Mouse (Mus musculus) limb, embryonic 10.5 days (tissue): ENCODE results near the gene Acad8. TPM values are rescaled to one million over a fixed set of nuclear protein-coding genes. Genes with fewer than 3 reads are reported as not detected.

Experiments used
- DNase-seq: peaks from one replicate; pipeline ENCODE4 v3.0.0-alpha.2; 2017; ENCODE audit warnings: low spot score
- H3K27ac ChIP-seq: fragments of 300-500 bp; sonication (generic); 2 replicates; pipeline ENCODE4 v1.5.1; 2016; ENCODE audit warnings: mild to moderate bottlenecking
- H3K27me3 ChIP-seq: fragments of 300-500 bp; sonication (generic); 2 replicates; pipeline ENCODE4 v1.6.1; 2016; ENCODE audit warnings: low read depth, mild to moderate bottlenecking; ENCODE audit not compliant: poor library complexity, severe bottlenecking
- H3K36me3 ChIP-seq: fragments of 300-500 bp; sonication (generic); 2 replicates; pipeline ENCODE4 v1.6.1; 2016; ENCODE audit warnings: mild to moderate bottlenecking, moderate library complexity
- H3K4me1 ChIP-seq: fragments of 300-500 bp; sonication (generic); 2 replicates; pipeline ENCODE4 v1.6.1; 2016
- H3K4me3 ChIP-seq: fragments of 300-500 bp; sonication (generic); 2 replicates; pipeline ENCODE4 v1.5.1; 2016; ENCODE audit warnings: mild to moderate bottlenecking, moderate library complexity
- H3K9me3 ChIP-seq: fragments of 300-500 bp; sonication (generic); replicated peaks from 2 replicates; pipeline ENCODE4 v1.6.1; 2016; ENCODE audit warnings: mild to moderate bottlenecking
- WGBS: fragments of 180-500 bp; shearing (Covaris S2); methylation state at CpG from one replicate; pipeline ENCODE4 v1.1.7; 2016; 5-methylcytosine and 5-hydroxymethylcytosine counted together
- polyA plus RNA-seq: library from polyadenylated mRNA; unstranded; fragments of >200 nt; fragmentation: Nextera tagmentation; extraction: Ambion mirVana; gene quantifications from 2 replicates; pipeline ENCODE4 v1.2.1, GENCODE M21; 2016

Gene Acad8
- polyA plus RNA-seq, 1 experiment from 2014 or later: 51.1 TPM

DNA sequence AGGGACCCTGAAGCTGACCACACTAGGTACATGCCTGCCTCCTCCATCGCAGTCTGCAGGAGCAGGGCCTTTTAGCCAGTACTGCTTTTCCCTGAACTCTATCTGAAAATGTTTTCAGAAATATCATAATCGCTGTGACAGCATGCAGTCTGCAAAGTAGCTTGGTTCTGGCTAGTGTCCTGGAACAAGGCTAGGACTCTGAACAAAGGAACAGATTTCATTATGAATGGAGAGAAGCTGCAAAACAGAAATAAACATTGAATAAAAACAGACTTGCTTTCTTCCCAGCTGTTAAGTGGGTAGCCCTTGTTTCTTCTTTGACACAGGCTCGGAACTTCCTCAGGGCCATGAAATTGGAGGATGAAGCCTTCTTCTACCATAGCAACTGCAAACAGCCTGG lies 5.9 kb upstream of the Acad8 start:
- Histone ChIP-seq H3K4me1 (peaks cover 14% of the 10 kb centered on the region), H3K9me3 (no peaks in the 10 kb centered on the region), H3K4me3 (no peak overlapping the region), H3K36me3 (peaks cover 80% of the 10 kb centered on the region), H3K27me3 (no peaks in the 10 kb centered on the region), H3K27ac (no peak overlapping the region)
- no peak for DNase-seq
- WGBS: 93% methylated on average over 3 of the region's 3 CpGs

DNA sequence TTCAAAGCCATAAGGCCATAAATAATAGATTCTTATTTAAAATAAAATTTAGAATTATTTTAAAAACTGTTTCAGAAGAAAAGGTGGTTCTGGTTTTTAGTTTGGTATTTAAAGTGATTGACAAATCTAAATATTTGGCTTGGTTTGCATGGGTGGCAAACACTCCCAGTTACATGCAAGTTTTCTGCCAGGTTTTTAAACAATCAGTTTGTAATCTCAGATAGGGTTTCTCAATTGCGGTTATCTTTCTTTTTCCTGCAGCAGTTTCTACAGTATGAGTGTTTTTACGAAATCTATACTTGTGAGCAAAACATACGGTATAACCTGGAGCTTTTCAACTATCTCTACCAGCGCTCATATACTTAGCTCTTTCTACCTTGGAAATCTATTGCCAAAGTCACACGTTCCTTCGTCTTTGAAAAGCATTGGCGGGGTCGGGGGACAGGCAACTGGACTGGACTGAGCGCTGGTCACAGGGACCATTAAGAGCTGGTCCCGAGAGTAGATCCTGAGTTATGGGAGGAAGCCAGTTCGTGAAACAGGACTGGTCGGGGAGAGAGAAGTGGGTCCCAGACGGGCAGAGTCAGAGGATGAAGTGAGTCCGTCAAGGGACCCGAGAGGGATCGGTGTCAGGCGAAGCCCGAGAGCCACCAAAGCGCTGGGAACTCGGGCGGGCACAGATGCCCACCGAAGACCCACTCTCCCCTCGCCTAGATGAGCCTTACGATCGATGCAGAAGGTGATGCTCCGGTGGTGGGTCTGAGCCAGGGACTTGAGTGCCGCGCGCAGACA lies 501 bp downstream of the Acad8 start:
- peak overlapping the region; percentile 92 for H3K27ac ChIP-seq

DNA sequence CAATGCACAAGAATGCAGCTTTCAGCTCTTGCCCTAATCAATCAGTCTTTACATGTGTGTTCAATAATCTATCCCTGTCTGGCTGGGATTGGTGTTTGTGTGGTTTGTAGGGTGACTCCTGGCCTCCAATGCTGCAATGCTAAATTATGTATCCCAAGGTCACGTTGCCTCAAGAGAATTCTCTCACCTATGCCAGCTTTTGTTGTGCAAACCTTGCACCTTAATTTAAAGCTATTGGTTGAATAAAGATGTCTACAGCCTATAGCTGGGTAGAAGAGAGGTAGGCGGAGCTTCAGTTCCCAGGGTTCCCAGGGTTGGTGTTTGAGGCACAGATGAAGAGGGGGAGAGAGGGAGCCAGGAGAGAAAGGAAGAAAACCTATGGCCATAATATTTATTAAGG lies 1.9 kb downstream of the Acad8 start:
- Histone ChIP-seq H3K9me3 (no peaks in the 10 kb centered on the region), H3K4me1 (peaks cover 24% of the 10 kb centered on the region), H3K27ac (no peak overlapping the region), H3K27me3 (no peaks in the 10 kb centered on the region), H3K4me3 (no peak overlapping the region), H3K36me3 (peaks cover 11% of the 10 kb centered on the region)
- DNase-seq: no peak
- 94% methylated on average over 2 of the region's 2 CpGs for WGBS

More for the DNA sequence above, 501 bp downstream of the Acad8 start:
- H3K27me3 ChIP-seq: no peaks in the 10 kb centered on the region
- H3K9me3 ChIP-seq: no peaks in the 10 kb centered on the region
- H3K4me1 ChIP-seq: peaks cover 24% of the 10 kb centered on the region
- no peak for DNase-seq
- H3K4me3 ChIP-seq: peak overlapping the region; percentile 73
- 4% methylated on average over 29 of the region's 29 CpGs for whole genome bisulfite sequencing
- H3K36me3 ChIP-seq: peaks cover 21% of the 10 kb centered on the region

DNA sequence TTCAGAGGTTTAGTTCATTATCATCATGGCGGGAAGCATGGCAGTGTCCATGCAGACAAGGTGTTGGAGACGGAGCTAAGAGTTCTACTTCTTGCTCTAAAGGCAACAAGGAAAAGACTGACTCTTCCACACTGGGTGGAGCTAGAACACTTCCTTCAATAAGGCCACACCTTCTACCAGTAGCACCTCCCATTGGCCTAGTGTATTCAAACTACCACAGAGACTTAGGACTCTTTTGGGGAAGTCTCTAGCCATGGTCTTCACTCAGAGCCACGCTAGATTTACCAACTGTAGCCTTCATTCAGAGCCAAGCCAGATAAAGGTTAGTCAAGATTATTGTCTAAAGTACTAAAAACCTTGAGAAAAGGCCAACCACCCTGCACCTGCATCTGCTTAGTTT lies 2.3 kb downstream of the Acad8 start:
- Histone ChIP-seq H3K4me3 (no peak overlapping the region), H3K27me3 (no peaks in the 10 kb centered on the region), H3K9me3 (no peaks in the 10 kb centered on the region), H3K27ac (no peak overlapping the region), H3K4me1 (peaks cover 24% of the 10 kb centered on the region), H3K36me3 (peaks cover 13% of the 10 kb centered on the region)
- 90% methylated on average over 3 of the region's 3 CpGs for WGBS
- no peak for DNase-seq

DNA sequence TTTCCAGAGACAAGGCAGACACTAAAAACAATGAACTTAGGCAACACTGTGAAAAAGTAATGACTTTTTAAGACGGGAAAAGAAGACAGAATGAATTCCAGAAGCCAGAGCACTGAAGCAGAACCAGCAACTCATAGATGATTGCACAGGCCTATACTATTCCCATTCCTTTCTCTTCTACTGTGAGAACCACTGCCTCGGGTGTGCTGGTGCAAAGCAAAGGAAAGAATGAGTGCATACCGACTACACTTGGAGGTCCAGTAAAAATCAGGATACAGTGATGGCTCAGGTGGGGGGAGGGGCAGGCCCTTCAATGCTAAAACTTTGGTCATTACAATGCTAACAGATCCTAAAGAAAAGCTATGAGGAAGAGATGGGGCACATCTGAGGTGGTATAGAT lies 5.5 kb downstream of the Acad8 start:
- Histone ChIP-seq H3K27ac (no peak overlapping the region), H3K4me1 (peaks cover 8% of the 10 kb centered on the region; the same call in 1 of the 2 replicates), H3K4me3 (no peak overlapping the region), H3K36me3 (peaks cover 44% of the 10 kb centered on the region), H3K9me3 (no peaks in the 10 kb centered on the region), H3K27me3 (no peaks in the 10 kb centered on the region)
- 87% methylated on average over 3 of the region's 3 CpGs for WGBS
- DNase-seq: no peak

DNA sequence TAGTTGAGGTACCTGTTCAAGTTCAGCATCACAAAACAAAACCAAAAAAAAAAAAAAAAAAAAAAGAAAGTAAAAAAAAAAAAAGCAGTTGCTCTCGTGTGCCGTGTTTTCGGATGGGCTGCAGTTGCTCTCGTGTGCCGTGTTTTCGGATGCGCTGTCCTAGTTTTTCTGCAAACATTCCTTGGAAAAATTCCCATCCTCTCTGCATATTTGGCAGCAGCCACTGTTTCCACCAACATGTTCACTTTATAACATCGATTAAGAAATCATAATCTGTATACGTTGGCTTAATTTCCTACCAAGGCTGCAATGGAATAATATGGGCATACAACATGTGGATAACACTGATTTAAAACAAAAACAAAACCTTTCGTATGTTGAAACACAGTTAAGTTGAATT lies 6.2 kb downstream of the Acad8 start:
- WGBS: 96% methylated on average over 10 of the region's 10 CpGs
- DNase-seq: no peak

DNA sequence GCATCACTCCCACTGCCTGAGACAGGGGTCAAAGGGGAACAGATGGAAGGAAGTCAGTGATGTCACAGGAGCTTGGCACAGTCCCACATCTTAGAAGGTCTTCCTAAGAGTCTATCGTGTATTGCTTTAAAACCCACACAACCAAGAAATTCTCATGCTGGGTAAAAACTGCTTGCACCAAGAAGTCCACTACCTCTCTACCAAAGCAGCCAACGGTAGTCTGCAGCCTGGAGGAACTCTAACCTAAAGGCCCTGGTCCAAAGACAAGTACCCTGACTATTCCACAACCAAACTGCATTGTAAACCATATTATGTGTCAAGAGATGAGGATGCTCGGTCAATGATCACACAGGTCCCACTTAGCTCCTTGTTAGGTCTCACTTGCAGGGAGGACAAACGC lies 9.2 kb downstream of the Acad8 start:
- no peaks in the 10 kb centered on the region for H3K9me3 ChIP-seq
- WGBS: 91% methylated on average over 4 of the region's 4 CpGs
- no peaks in the 10 kb centered on the region for H3K4me1 ChIP-seq
- no peak overlapping the region for H3K27ac ChIP-seq
- no peak for DNase-seq
- no peak overlapping the region for H3K4me3 ChIP-seq
- H3K27me3 ChIP-seq: no peaks in the 10 kb centered on the region
- peaks cover 73% of the 10 kb centered on the region for H3K36me3 ChIP-seq

More for the DNA sequence above, 6.2 kb downstream of the Acad8 start:
- peaks cover 3% of the 10 kb centered on the region; the same call in 1 of the 2 replicates for H3K4me1 ChIP-seq
- H3K9me3 ChIP-seq: no peaks in the 10 kb centered on the region
- H3K36me3 ChIP-seq: peaks cover 52% of the 10 kb centered on the region
- H3K27me3 ChIP-seq: no peaks in the 10 kb centered on the region
- H3K27ac ChIP-seq: no peak overlapping the region
- no peak overlapping the region for H3K4me3 ChIP-seq

DNA sequence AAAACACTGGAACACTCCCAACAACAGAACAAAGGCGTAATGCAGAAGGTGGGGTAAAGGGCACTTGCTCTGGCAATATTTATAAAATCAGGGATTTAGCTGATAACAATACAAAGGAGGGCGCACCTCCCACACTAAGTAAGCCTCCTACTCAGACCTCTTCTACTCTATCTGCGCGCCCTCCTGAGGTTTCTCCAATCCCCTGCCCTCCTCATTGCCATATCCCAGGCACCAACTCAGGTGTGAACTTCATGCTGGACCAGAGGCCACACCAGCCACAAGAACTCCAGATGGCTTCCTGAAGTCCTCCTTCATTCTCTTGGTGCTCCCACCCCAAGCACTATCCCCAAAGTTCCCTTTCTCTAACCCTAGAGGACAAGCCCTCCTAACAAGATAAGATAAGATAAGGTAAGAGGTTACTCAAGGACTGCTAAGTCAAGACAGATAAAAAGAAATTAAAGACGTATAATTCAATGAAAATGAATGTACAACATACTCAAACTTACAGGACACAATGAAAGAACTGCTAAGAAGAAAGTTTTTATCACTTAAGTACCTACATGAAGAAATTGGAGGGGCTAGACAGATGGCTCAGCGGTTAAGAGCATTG lies 13.6 kb downstream of the Acad8 start:
- H3K4me3 ChIP-seq: no peak overlapping the region
- no peaks in the 10 kb centered on the region for H3K4me1 ChIP-seq
- H3K27me3 ChIP-seq: no peaks in the 10 kb centered on the region
- H3K9me3 ChIP-seq: no peaks in the 10 kb centered on the region
- peaks cover 75% of the 10 kb centered on the region for H3K36me3 ChIP-seq
- no peak for DNase-seq
- 97% methylated on average over 6 of the region's 6 CpGs for WGBS
- no peak overlapping the region for H3K27ac ChIP-seq

DNA sequence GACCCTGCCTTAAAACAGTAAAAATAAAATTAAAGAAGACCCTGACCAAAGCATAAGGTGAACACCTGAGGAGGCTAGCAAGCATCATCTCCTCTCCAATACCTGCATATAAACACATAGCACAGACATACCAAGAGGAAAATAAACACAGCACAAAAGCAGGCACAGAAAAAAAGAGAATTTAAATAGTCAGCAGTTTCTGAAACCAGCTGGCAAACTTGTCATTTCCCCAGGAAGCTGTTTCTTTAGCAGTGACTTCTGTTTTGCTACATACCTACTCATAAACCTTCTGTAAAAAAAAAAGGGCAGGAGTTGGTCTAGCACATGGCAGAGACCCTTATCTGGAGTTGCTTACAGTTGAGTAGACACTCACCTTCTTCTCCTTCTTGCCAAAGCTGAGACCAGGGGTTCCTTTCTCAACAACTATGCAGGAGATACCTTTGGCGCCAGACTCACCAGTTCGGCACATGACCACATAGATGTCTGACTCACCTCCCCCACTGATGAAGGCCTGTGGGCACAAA lies 14.2 kb downstream of the Acad8 start:
- Histone ChIP-seq H3K4me3 (no peak overlapping the region), H3K36me3 (peaks cover 73% of the 10 kb centered on the region), H3K4me1 (no peaks in the 10 kb centered on the region), H3K9me3 (no peaks in the 10 kb centered on the region), H3K27ac (no peak overlapping the region), H3K27me3 (no peaks in the 10 kb centered on the region)
- DNase-seq: no peak
- 93% methylated on average over 2 of the region's 2 CpGs for WGBS

DNA sequence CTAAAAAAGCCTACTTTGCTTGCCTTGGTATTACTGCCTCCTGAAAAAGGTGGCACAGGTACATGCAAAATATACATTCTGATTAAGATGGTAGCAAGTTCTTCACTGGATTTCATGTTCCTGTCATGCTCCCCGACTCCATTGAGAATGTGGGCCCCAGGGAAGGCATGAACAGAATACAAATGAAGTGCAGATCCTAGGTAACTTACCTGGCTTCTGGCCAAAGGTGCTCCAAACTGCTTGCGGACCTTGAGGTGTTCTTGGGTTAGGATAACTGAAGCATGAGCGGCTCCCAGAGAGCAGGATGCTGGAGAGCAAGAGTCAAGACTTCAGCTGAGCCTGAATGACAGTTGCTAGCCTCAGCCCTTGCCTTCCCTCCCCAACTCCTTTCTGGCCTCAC lies 20.6 kb downstream of the Acad8 start:
- 91% methylated on average over 3 of the region's 3 CpGs for WGBS
- no peak for DNase-seq
- Histone ChIP-seq H3K9me3 (no peaks in the 10 kb centered on the region), H3K27me3 (no peaks in the 10 kb centered on the region), H3K4me3 (no peak overlapping the region), H3K27ac (no peak overlapping the region), H3K36me3 (peaks cover 70% of the 10 kb centered on the region), H3K4me1 (no peaks in the 10 kb centered on the region)

DNA sequence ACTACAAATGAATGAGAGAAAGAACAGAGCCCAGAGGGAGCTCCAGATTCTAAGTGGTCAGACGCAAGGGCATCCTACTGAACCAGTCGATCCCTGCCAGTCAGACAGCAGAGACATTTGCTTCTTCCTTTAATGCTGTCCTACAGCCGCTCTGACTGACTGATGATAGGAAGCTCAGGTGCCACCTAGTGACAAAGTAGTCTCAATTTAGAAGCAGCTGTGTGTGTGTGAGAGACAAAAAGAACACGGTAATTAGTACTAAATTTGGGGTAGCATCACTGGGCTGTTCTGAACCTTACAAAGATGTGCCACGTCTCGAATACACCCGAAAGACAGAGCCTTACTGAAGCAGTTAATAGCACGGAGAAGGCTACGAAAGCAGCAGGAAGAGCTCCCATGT lies 21.6 kb downstream of the Acad8 start:
- no peak for DNase-seq
- H3K27me3 ChIP-seq: no peaks in the 10 kb centered on the region
- peaks cover 73% of the 10 kb centered on the region for H3K36me3 ChIP-seq
- no peak overlapping the region for H3K4me3 ChIP-seq
- no peaks in the 10 kb centered on the region for H3K4me1 ChIP-seq
- 90% methylated on average over 9 of the region's 9 CpGs for WGBS
- H3K9me3 ChIP-seq: no peaks in the 10 kb centered on the region
- no peak overlapping the region for H3K27ac ChIP-seq

DNA sequence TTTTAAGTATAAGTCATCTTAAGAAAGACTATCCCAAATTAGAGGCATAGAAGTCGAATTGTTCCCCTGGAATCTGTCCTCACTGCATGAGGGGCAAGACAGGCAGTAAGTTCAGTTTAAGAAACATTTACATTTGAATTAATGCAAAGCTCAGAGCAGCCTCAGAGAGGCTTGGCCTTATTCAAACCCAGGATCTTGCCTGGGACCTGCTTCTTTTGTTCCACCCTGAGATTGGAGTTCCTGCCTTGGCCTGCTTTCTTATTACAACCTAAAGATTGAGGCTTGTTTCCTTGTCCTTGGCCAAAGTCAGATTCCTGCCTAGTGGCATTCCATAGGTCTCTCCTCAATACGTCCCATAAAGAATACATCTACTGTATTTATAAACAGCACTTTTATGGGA lies 51.6 kb downstream of the Acad8 start:
- Histone ChIP-seq H3K4me3 (no peak overlapping the region), H3K36me3 (no peaks in the 10 kb centered on the region), H3K27me3 (no peaks in the 10 kb centered on the region), H3K27ac (no peak overlapping the region), H3K9me3 (no peaks in the 10 kb centered on the region), H3K4me1 (no peaks in the 10 kb centered on the region)
- WGBS: 86% methylated on average over 2 of the region's 2 CpGs
- no peak for DNase-seq

DNA sequence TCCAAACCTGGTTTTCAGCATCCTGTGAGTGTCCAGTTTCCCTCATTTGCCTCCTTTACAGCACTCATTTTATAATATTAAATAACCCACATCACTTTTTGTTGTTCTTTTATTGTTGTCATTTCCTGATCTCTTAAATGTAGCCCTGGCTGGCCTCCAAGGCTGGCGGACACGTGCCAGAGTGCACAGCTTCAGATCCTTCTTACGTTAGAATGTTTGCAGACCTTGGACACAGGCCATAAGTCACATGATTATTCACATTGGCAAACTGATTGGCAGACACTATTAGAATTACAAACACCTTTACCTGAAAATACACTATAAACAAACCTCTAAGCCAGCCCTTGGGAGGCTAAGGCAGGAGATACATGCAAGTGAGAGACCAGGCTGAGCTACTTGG lies 75.2 kb downstream of the Acad8 start:
- WGBS: 83% methylated on average over 3 of the region's 3 CpGs
- H3K4me1 ChIP-seq: no peaks in the 10 kb centered on the region
- DNase-seq: no peak

More for the DNA sequence above, 75.2 kb downstream of the Acad8 start:
- no peaks in the 10 kb centered on the region for H3K27me3 ChIP-seq
- H3K4me3 ChIP-seq: no peak overlapping the region
- no peaks in the 10 kb centered on the region for H3K36me3 ChIP-seq
- H3K27ac ChIP-seq: no peak overlapping the region
- no peaks in the 10 kb centered on the region for H3K9me3 ChIP-seq
